Mouse (Mus musculus) heart, embryonic 12.5 days (tissue): ENCODE results near the gene Gpr12. TPM values are rescaled to one million over a fixed set of nuclear protein-coding genes. Genes with fewer than 3 reads are reported as not detected.
"Not testable (repeated sequence)": the region's sequence is repeated elsewhere in the genome, so short reads cannot be mapped to it uniquely, and the experiment has no call there.

Source experiments
- ATAC-seq: fragments of 200-750 bp; cut with Nextera tagmentation; 2 replicates; pipeline ENCODE4 v1.8.0; 2017; ENCODE audit warnings: moderate TSS enrichment, moderate library complexity; ENCODE audit not compliant: insufficient number of reproducible peaks, low FRiP score
- H3K27ac ChIP-seq: fragments of 300-500 bp; sonication (generic); 2 replicates; pipeline ENCODE4 v1.5.1; 2016; ENCODE audit warnings: mild to moderate bottlenecking, moderate library complexity; ENCODE audit not compliant: poor library complexity, severe bottlenecking
- H3K27me3 ChIP-seq: fragments of 300-500 bp; sonication (generic); replicated peaks from 2 replicates; pipeline ENCODE4 v1.6.1; 2016; ENCODE audit warnings: mild to moderate bottlenecking, moderate library complexity
- H3K36me3 ChIP-seq: fragments of 300-500 bp; sonication (generic); 2 replicates; pipeline ENCODE4 v1.6.1; 2016; ENCODE audit warnings: mild to moderate bottlenecking, moderate library complexity
- H3K4me1 ChIP-seq: fragments of 300-500 bp; sonication (generic); replicated peaks from 2 replicates; pipeline ENCODE4 v1.6.1; 2016; ENCODE audit warnings: mild to moderate bottlenecking
- H3K4me2 ChIP-seq: fragments of 300-500 bp; sonication (generic); 2 replicates; pipeline ENCODE4 v1.6.1; 2016; ENCODE audit warnings: mild to moderate bottlenecking, moderate library complexity
- H3K4me3 ChIP-seq: fragments of 300-500 bp; sonication (generic); 2 replicates; pipeline ENCODE4 v1.5.1; 2016; ENCODE audit warnings: mild to moderate bottlenecking
- H3K9ac ChIP-seq: fragments of 300-500 bp; sonication (generic); 2 replicates; pipeline ENCODE4 v1.6.1; 2016; ENCODE audit warnings: mild to moderate bottlenecking, moderate library complexity
- H3K9me3 ChIP-seq: fragments of 300-500 bp; sonication (generic); replicated peaks from 2 replicates; pipeline ENCODE4 v1.6.1; 2016; ENCODE audit warnings: mild to moderate bottlenecking, moderate library complexity
- WGBS: fragments of 180-500 bp; shearing (Covaris S2); methylation state at CpG from one replicate; pipeline ENCODE4 v1.1.7; 2016; 5-methylcytosine and 5-hydroxymethylcytosine counted together
- polyA plus RNA-seq: library from polyadenylated mRNA; unstranded; fragments of >200 nt; fragmentation: Nextera tagmentation; extraction: Ambion mirVana; gene quantifications from 2 replicates; pipeline ENCODE4 v1.2.1, GENCODE M21; 2016

Gpr12 gene
- polyA plus RNA-seq, 1 experiment from 2014 or later, result not detected

- ATAC-seq, result no peak
- Histone ChIP-seq H3K36me3 (no peaks in the 10 kb centered on the region), H3K4me1 (no peaks in the 10 kb centered on the region; the same call in 1 of the 2 replicates), H3K9me3 (0 out of 2 replicates have a peak, but pooled peaks cover 2% of the 10 kb centered on the region), H3K4me3 (no peak overlapping the region), H3K9ac (no peak overlapping the region), H3K4me2 (no peak overlapping the region), H3K27ac (no peak overlapping the region), H3K27me3 (no peaks in the 10 kb centered on the region)
- WGBS, result 80% methylated on average over 5 of the region's 5 CpGs
Measured at GRCm38 (mm10) chr5:146606895-146607294, 21.9 kb upstream of the Gpr12 start.

DNA sequence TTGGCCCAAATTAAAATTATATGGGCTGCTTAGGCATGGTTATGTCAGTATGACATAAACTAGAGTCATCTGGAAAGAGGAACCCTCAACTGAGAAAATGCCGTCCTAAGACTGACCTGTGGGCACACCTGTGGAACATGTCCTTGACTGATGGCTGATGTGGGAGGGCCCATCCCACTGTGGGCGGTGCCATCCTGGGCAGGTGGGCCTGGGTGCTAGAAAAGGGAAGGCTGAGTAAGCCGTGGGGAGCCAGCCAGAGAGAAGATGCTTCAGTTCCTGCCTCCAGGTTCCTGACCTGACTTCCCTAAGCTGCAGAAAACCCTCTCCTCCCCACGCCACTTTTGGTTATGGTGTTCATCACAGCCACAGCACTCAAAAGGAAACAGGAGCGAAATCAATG, 21.2 kb upstream of the Gpr12 start:
- no peak for ATAC-seq
- WGBS, result 66% methylated on average over 5 of the region's 5 CpGs
- H3K9me3 ChIP-seq, result 0 out of 2 replicates have a peak, but pooled peaks cover 2% of the 10 kb centered on the region

DNA sequence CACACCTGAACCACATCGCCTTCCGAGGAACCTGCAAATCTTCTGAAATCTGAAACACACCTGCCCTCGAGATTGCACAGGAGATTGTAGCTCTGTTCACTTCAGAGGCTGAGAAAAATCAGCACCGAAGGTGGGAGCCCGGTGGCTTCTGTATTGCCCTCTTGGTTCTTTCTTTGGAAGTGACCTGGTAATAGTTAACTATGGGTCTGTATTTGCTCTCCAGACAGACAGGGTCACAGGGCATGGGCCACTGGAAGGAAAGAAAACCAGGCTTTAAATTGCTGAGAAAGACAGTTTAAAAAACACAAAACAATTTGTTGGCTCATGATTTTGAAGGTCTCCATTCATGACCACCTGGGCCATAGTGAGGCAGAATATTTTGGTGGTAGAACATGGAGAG, 14.9 kb upstream of the Gpr12 start:
- 83% methylated on average over 5 of the region's 5 CpGs for WGBS
- peaks cover 7% of the 10 kb centered on the region for H3K9me3 ChIP-seq
- ATAC-seq, result no peak
- H3K9ac ChIP-seq, result no peak overlapping the region
- no peaks in the 10 kb centered on the region for H3K4me1 ChIP-seq
- no peak overlapping the region for H3K4me3 ChIP-seq
- no peak overlapping the region for H3K4me2 ChIP-seq
- H3K36me3 ChIP-seq, result no peaks in the 10 kb centered on the region
- no peak overlapping the region for H3K27ac ChIP-seq
- no peaks in the 10 kb centered on the region for H3K27me3 ChIP-seq

More for the DNA sequence above, 21.2 kb upstream of the Gpr12 start:
- H3K27me3 ChIP-seq, result no peaks in the 10 kb centered on the region
- H3K4me2 ChIP-seq, result no peak overlapping the region
- no peaks in the 10 kb centered on the region; the same call in 1 of the 2 replicates for H3K4me1 ChIP-seq
- H3K27ac ChIP-seq, result no peak overlapping the region
- H3K9ac ChIP-seq, result no peak overlapping the region
- H3K4me3 ChIP-seq, result no peak overlapping the region
- H3K36me3 ChIP-seq, result no peaks in the 10 kb centered on the region

DNA sequence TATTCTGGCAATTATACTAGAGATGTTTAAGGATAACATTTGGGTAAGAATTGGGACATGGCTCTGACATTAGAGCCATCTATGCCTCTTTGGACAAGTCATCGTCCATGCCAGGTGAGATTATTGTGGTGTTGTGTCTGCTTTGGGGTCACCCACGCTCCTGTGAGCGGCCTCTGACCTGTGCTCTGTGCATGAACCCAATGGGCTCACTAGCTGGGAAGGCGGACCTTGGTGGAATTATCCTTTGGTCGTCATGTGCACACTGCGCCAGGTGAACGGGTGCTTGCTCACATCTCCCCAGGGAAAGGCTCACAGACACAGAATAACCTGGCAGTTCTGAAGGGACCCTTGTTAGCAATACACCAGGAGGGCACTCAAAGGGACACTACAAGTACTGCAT, 14.2 kb upstream of the Gpr12 start:
- H3K9me3 ChIP-seq, H3K27ac ChIP-seq, ATAC-seq, H3K4me3 ChIP-seq, H3K27me3 ChIP-seq, H3K9ac ChIP-seq, H3K4me1 ChIP-seq, H3K4me2 ChIP-seq, H3K36me3 ChIP-seq: not testable (repeated sequence)
- WGBS, result 86% methylated on average over 7 of the region's 7 CpGs

GRCm38 (mm10) chr5:146598215-146599119, 13.4 kb upstream of the Gpr12 start:
- no peaks in the 10 kb centered on the region for H3K36me3 ChIP-seq
- H3K4me3 ChIP-seq, result no peak overlapping the region
- H3K4me1 ChIP-seq, result no peaks in the 10 kb centered on the region
- H3K4me2 ChIP-seq, result no peak overlapping the region
- no peak for ATAC-seq
- H3K9ac ChIP-seq, result no peak overlapping the region
- peaks cover 7% of the 10 kb centered on the region for H3K9me3 ChIP-seq
- WGBS, result 81% methylated on average over 27 of the region's 27 CpGs
- H3K27ac ChIP-seq, result no peak overlapping the region
- no peaks in the 10 kb centered on the region for H3K27me3 ChIP-seq

GRCm38 (mm10) chr5:146597503-146597874, 12.4 kb upstream of the Gpr12 start:
- Histone ChIP-seq H3K27ac (no peak overlapping the region), H3K9ac (no peak overlapping the region), H3K4me3 (no peak overlapping the region), H3K4me2 (no peak overlapping the region), H3K4me1 (no peaks in the 10 kb centered on the region), H3K9me3 (peaks cover 7% of the 10 kb centered on the region), H3K27me3 (no peaks in the 10 kb centered on the region), H3K36me3 (no peaks in the 10 kb centered on the region)
- 87% methylated on average over 10 of the region's 10 CpGs for WGBS
- ATAC-seq, result no peak

- no peaks in the 10 kb centered on the region for H3K4me1 ChIP-seq
- H3K4me2 ChIP-seq, result no peak overlapping the region
- no peak for ATAC-seq
- H3K9ac ChIP-seq, result no peak overlapping the region
- H3K27ac ChIP-seq, result no peak overlapping the region
- H3K4me3 ChIP-seq, result no peak overlapping the region
- H3K9me3 ChIP-seq, result peaks cover 5% of the 10 kb centered on the region
- 71% methylated on average over 18 of the region's 18 CpGs for WGBS
- H3K27me3 ChIP-seq, result no peaks in the 10 kb centered on the region
- H3K36me3 ChIP-seq, result no peaks in the 10 kb centered on the region
Measured at GRCm38 (mm10) chr5:146596612-146597502, 11.8 kb upstream of the Gpr12 start.

DNA sequence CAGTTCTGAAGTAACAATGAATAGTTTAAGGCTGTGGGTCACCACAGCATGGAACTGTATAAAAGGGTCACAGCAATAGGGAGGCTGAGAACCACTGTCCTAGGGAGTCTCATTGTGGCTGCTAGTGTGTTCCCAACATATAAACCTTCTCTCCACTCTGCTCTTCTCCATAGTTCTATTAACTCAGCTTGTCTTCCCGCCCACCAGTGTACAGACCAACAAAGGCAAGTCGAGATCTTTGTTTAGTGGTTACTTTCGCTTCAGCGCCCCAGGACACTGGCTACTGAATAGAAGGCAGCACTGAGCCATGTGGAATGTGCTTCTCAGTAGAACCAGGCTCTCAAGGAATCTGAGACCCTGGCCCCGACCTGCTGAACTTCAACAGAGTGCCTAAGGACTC, 7.5 kb upstream of the Gpr12 start:
- Histone ChIP-seq H3K9ac (no peak overlapping the region), H3K4me1 (no peaks in the 10 kb centered on the region), H3K36me3 (no peaks in the 10 kb centered on the region), H3K27me3 (peaks cover 16% of the 10 kb centered on the region; the same call in 1 of the 2 replicates), H3K4me3 (no peak overlapping the region), H3K9me3 (no peaks in the 10 kb centered on the region), H3K4me2 (no peak overlapping the region), H3K27ac (no peak overlapping the region)
- no peak for ATAC-seq
- 70% methylated on average over 5 of the region's 5 CpGs for WGBS

- Histone ChIP-seq H3K4me3 (no peak overlapping the region), H3K4me2 (no peak overlapping the region), H3K9ac (no peak overlapping the region), H3K9me3 (no peaks in the 10 kb centered on the region), H3K36me3 (no peaks in the 10 kb centered on the region), H3K4me1 (no peaks in the 10 kb centered on the region), H3K27ac (no peak overlapping the region), H3K27me3 (peaks cover 21% of the 10 kb centered on the region)
- ATAC-seq, result no peak
- WGBS, result 82% methylated on average over 4 of the region's 4 CpGs
Measured at GRCm38 (mm10) chr5:146591636-146592035, 6.6 kb upstream of the Gpr12 start.

DNA sequence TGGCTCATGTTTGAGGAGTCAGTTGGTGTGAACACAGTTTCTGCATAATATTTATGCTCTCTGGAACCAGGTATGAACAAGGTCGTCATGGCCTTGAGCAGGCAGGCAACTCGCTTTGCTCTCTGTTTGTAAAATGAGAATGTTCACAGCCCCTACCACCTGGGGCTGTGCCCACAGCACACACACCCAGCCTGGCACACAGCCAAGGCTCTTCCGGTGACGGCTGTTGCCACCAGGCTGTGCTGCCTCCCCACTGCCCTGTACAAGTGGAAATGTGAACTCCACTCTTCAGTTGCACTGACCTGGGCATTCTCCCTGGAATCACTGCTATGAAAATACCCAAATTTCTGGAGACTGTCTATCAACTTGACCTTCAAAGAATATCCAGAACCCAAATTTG, 5.9 kb upstream of the Gpr12 start:
- Histone ChIP-seq H3K9me3 (no peaks in the 10 kb centered on the region), H3K36me3 (no peaks in the 10 kb centered on the region), H3K27ac (no peak overlapping the region), H3K9ac (no peak overlapping the region), H3K27me3 (peaks cover 28% of the 10 kb centered on the region), H3K4me2 (no peak overlapping the region), H3K4me3 (no peak overlapping the region), H3K4me1 (no peaks in the 10 kb centered on the region)
- ATAC-seq, result no peak
- WGBS, result 76% methylated on average over 4 of the region's 4 CpGs

- no peaks in the 10 kb centered on the region for H3K36me3 ChIP-seq
- H3K9me3 ChIP-seq, result no peaks in the 10 kb centered on the region
- H3K27me3 ChIP-seq, result peaks cover 63% of the 10 kb centered on the region
- no peak for ATAC-seq
- 68% methylated on average over 8 of the region's 8 CpGs for WGBS
- H3K9ac ChIP-seq, result no peak overlapping the region
- peaks cover 9% of the 10 kb centered on the region for H3K4me1 ChIP-seq
- H3K4me3 ChIP-seq, result no peak overlapping the region
- H3K27ac ChIP-seq, result no peak overlapping the region
- no peak overlapping the region for H3K4me2 ChIP-seq
Measured at GRCm38 (mm10) chr5:146586357-146587070, 1.5 kb upstream of the Gpr12 start.
